Mouse (Mus musculus) frontal cortex, postnatal 25 days (tissue): Measurements from ENCODE around the gene Fam198b.
A peak's percentile ranks its signal among the peaks of the same experiment; 100 is the strongest.
"Not testable (repeated sequence)": the region's sequence is repeated elsewhere in the genome, so short reads cannot be mapped to it uniquely, and the experiment has no call there.

ENCODE experiments used
- DNase-seq, 2 experiments: peaks; one replicate each; pipeline ENCODE4 v3.0.0; 2022; ENCODE audit warnings: low spot score in 2 of 2

Gene Fam198b

GRCm38 (mm10) chr3:79925950-79926697 lies 41.8 kb downstream of the Fam198b start:
- no peak for DNase-seq

- DNase-seq, result no peak
These were observed 42.7 kb downstream of the Fam198b start for GRCm38 (mm10) chr3:79927050-79927449.

- no peak for DNase-seq
These were observed 44.1 kb downstream of the Fam198b start for GRCm38 (mm10) chr3:79928409-79928808.

- DNase-seq, result peak; percentile 16 to 30
These were observed 45.9 kb downstream of the Fam198b start for GRCm38 (mm10) chr3:79930141-79930744.

- DNase-seq, result no peak
These were observed 51.9 kb downstream of the Fam198b start for GRCm38 (mm10) chr3:79936213-79936612.

- no peak for DNase-seq
These were observed 52.6 kb downstream of the Fam198b start for GRCm38 (mm10) chr3:79936730-79937447.

GRCm38 (mm10) chr3:79947736-79948135 lies 63.4 kb downstream of the Fam198b start:
- DNase-seq, result no peak

GRCm38 (mm10) chr3:79948151-79948550 lies 63.8 kb downstream of the Fam198b start:
- DNase-seq, result no peak

GRCm38 (mm10) chr3:79953164-79953759 lies 68.9 kb downstream of the Fam198b start:
- DNase-seq, result no peak

- no peak for DNase-seq
These were observed 70.9 kb downstream of the Fam198b start for GRCm38 (mm10) chr3:79955262-79955661.

GRCm38 (mm10) chr3:79956792-79957191 lies 72.5 kb downstream of the Fam198b start:
- no peak for DNase-seq

GRCm38 (mm10) chr3:79957752-79958151 lies 73.4 kb downstream of the Fam198b start:
- DNase-seq, result no peak

GRCm38 (mm10) chr3:79966709-79967108 lies 82.4 kb downstream of the Fam198b start:
- DNase-seq, result no peak

- no peak for DNase-seq
These were observed 83.0 kb downstream of the Fam198b start for GRCm38 (mm10) chr3:79967346-79967745.

GRCm38 (mm10) chr3:79968426-79968825 lies 84.1 kb downstream of the Fam198b start:
- DNase-seq, result no peak

GRCm38 (mm10) chr3:79969536-79969935 lies 85.2 kb downstream of the Fam198b start:
- not testable (repeated sequence) for DNase-seq

- no peak for DNase-seq
These were observed 85.7 kb downstream of the Fam198b start for GRCm38 (mm10) chr3:79970070-79970469.

GRCm38 (mm10) chr3:79970498-79970897 lies 86.2 kb downstream of the Fam198b start:
- no peak for DNase-seq

- DNase-seq, result no peak
These were observed 87.2 kb downstream of the Fam198b start for GRCm38 (mm10) chr3:79971542-79971941.

- DNase-seq, result no peak
These were observed 92.5 kb downstream of the Fam198b start for GRCm38 (mm10) chr3:79976786-79977185.

- no peak for DNase-seq
These were observed 93.5 kb downstream of the Fam198b start for GRCm38 (mm10) chr3:79977656-79978450.
